Mouse (Mus musculus): ENCODE results near the gene Cd48. TPM values are rescaled to one million over a fixed set of nuclear protein-coding genes. Genes with fewer than 3 reads are reported as not detected.
"Not testable (repeated sequence)": the region's sequence is repeated elsewhere in the genome, so short reads cannot be mapped to it uniquely, and the experiment has no call there.

Gene Cd48
- polyA plus RNA-seq, 1 experiment = 15.0 TPM

DNA sequence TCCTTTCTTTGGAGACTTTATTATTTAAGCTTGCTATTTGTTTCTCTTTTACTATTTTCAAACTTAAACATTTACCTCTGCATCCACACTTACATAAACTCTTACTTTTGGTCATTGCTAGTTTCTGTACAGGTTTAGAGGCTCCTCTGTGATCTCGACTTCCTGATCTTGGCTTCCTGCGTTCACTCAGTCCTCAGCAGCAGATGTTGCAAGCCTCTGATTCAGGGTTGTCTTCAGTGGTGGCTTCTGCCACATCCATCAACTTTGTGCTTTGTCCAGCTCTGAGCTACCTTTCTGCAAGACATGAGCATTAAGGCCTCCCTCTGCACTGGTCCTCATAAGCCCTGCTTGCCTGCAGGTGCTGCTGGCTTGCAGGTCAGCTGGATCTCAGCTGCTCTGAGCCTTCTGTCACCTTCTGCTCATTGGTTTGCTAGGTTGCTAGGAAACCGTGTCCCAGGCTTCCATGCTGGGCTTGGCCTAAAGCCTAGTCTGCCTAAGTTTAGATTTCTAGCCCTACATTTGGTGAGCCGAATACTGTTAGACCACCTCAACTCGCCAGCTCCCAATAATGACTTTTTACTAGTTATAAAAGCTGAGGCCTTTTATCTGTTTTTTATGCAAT is 8.8 kb upstream of the Cd48 start:
- TF ChIP-seq POLR2A (IDR thresholded peaks at IDR 0.05; ENCODE audit: borderline replicate concordance, control insufficient read depth, low read depth, low read length) = no peak
- TF ChIP-seq CTCF (IDR thresholded peaks at IDR 0.05; ENCODE audit: control insufficient read depth, insufficient read depth, low read length) = no peak
- 29% methylated on average over 5 of the region's 5 CpGs for WGBS
- H3K27ac ChIP-seq (ENCODE audit: control insufficient read depth, insufficient read depth, low read depth, low read length, poor library complexity) = 0 out of 2 replicates have a peak overlapping the region, but pooled peaks have one; percentile 24
- no peak overlapping the region for H3K4me3 ChIP-seq (replicated peaks; ENCODE audit: control insufficient read depth, low read depth, low read length)
- H3K4me1 ChIP-seq (ENCODE audit: control insufficient read depth, insufficient read depth, low read length) = peaks cover 8% of the 10 kb centered on the region

DNA sequence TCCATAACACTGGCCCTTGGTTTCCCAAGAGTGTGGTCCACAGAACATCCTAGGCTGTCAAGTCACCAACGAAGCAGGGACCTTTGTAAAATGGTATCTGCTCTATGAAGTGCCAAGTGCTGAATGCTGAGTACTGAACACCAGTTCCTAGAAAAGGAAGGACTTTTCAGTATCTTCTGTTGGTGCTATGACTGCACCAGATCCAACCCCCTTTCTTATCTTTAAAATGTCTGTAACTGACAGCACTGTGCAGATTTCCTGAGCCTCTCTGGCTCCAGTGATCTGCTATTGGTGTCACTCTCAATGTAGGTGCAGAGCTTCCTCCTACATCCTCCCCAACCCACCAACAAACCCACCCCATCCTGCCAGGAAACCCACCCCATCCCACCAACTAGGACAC is 7.3 kb upstream of the Cd48 start:
- H3K4me1 ChIP-seq (ENCODE audit: control insufficient read depth, insufficient read depth, low read length) = peaks cover 9% of the 10 kb centered on the region
- no peak overlapping the region for H3K4me3 ChIP-seq (replicated peaks; ENCODE audit: control insufficient read depth, low read depth, low read length)
- no peak overlapping the region for H3K27ac ChIP-seq (ENCODE audit: control insufficient read depth, insufficient read depth, low read depth, low read length, poor library complexity)
- no peak for TF ChIP-seq CTCF (IDR thresholded peaks at IDR 0.05; ENCODE audit: control insufficient read depth, insufficient read depth, low read length)
- TF ChIP-seq POLR2A (IDR thresholded peaks at IDR 0.05; ENCODE audit: borderline replicate concordance, control insufficient read depth, low read depth, low read length) = no peak
- WGBS = 6% methylated on average over 1 of the region's 1 CpGs

DNA sequence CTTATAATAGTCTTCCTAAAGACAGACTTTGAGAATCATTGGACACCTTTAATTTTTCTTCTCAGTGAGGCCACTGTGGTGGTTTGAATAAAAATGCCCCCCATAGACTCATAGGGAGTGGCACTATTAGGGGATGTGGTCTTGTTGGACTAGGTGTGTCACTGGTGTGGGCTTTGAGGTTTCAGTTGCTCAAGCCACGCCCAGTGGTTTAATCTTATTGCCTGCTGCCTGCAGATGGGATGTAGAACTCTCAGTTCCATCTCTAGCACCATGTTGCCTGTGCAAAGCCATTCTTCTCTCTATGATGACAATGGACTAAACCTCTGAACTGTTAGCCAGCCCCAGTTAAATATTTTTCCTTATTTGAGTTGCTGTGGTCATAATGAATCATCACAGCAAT is 4.1 kb upstream of the Cd48 start:
- Histone ChIP-seq H3K4me3 (replicated peaks; ENCODE audit: control insufficient read depth, low read depth, low read length) (no peak overlapping the region), H3K4me1 (ENCODE audit: control insufficient read depth, insufficient read depth, low read length) (peaks cover 10% of the 10 kb centered on the region), H3K27ac (ENCODE audit: control insufficient read depth, insufficient read depth, low read depth, low read length, poor library complexity) (no peak overlapping the region)
- TF ChIP-seq POLR2A (IDR thresholded peaks at IDR 0.05; ENCODE audit: borderline replicate concordance, control insufficient read depth, low read depth, low read length) (no peak), CTCF (IDR thresholded peaks at IDR 0.05; ENCODE audit: control insufficient read depth, insufficient read depth, low read length) (no peak)
- 30% methylated on average over 1 of the region's 1 CpGs for WGBS

DNA sequence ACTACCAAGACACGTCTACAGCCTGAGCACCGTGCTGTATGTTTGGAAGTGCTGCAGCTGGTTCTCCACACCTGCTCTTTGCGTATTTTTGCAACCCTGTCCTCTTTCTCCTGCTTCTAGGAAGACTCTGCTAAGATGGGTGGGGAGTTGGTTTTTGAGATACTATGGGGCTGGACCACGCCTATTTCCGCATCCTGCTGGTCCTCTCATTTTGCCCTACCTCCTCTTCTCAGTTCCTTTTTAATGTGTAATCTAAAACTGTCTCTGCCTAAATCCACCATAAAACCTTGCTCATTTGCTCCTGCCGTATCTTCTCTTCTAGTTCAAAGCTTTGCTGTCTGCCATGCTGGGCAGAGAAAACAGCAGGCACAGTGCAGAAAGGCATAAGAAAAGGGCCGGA is 800 bp upstream of the Cd48 start:
- Histone ChIP-seq H3K4me3 (replicated peaks; ENCODE audit: control insufficient read depth, low read depth, low read length) (peak overlapping the region; percentile 48), H3K27ac (ENCODE audit: control insufficient read depth, insufficient read depth, low read depth, low read length, poor library complexity) (peak overlapping the region; percentile 78), H3K4me1 (ENCODE audit: control insufficient read depth, insufficient read depth, low read length) (peaks cover 7% of the 10 kb centered on the region; the same call in 1 of the 2 replicates)
- WGBS = 9% methylated on average over 7 of the region's 7 CpGs
- no peak for TF ChIP-seq POLR2A (IDR thresholded peaks at IDR 0.05; ENCODE audit: borderline replicate concordance, control insufficient read depth, low read depth, low read length)
- TF ChIP-seq CTCF (IDR thresholded peaks at IDR 0.05; ENCODE audit: control insufficient read depth, insufficient read depth, low read length) = no peak

DNA sequence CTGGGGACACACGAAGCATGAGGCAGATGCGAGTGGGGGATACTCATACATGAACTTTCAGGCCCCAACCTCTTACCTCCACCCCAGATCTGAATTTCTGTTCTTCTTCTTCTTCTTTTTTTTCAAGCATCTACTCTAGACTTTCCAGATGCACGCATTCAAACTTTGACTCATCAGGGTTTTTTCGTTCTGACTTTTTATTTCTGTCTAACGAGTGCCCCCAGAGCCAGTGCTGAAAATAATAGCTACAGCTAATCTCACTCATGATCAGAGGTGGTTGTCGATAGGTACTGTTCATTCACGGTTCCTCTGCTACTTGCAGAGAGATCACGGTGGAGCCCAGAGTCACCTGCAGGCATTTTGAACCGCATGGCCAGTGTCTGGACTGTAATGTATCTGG is 3.1 kb downstream of the Cd48 start:
- H3K4me3 ChIP-seq (replicated peaks; ENCODE audit: control insufficient read depth, low read depth, low read length) = no peak overlapping the region
- 60% methylated on average over 9 of the region's 9 CpGs for WGBS
- no peak for TF ChIP-seq CTCF (IDR thresholded peaks at IDR 0.05; ENCODE audit: control insufficient read depth, insufficient read depth, low read length)
- TF ChIP-seq POLR2A (IDR thresholded peaks at IDR 0.05; ENCODE audit: borderline replicate concordance, control insufficient read depth, low read depth, low read length) = no peak
- peaks cover 1% of the 10 kb centered on the region; the same call in 1 of the 2 replicates for H3K4me1 ChIP-seq (ENCODE audit: control insufficient read depth, insufficient read depth, low read length)
- no peak overlapping the region for H3K27ac ChIP-seq (ENCODE audit: control insufficient read depth, insufficient read depth, low read depth, low read length, poor library complexity)

DNA sequence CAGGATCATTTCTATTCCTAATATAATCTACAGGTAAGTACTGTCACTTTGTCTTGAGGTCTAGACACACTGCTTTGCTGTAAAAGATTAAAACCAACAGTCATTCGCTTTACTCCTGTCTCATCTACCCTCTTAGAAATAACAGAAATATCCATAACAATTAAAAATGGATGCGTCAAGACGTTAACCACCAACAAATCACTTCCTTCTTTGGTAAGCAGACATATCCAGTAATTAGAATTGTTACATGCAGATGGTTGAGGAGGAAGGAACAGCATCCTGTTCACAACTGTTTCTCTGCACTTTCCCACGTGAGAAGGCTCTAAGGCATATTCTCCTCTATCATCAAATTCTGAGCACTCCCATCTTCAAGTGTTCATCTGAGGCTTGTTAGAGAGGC is 5.5 kb downstream of the Cd48 start:
- no peaks in the 10 kb centered on the region; the same call in 1 of the 2 replicates for H3K4me1 ChIP-seq (ENCODE audit: control insufficient read depth, insufficient read depth, low read length)
- WGBS = 15% methylated on average over 4 of the region's 4 CpGs
- TF ChIP-seq CTCF (IDR thresholded peaks at IDR 0.05; ENCODE audit: control insufficient read depth, insufficient read depth, low read length) = no peak
- TF ChIP-seq POLR2A (IDR thresholded peaks at IDR 0.05; ENCODE audit: borderline replicate concordance, control insufficient read depth, low read depth, low read length) = no peak
- no peak overlapping the region for H3K27ac ChIP-seq (ENCODE audit: control insufficient read depth, insufficient read depth, low read depth, low read length, poor library complexity)
- H3K4me3 ChIP-seq (replicated peaks; ENCODE audit: control insufficient read depth, low read depth, low read length) = no peak overlapping the region

DNA sequence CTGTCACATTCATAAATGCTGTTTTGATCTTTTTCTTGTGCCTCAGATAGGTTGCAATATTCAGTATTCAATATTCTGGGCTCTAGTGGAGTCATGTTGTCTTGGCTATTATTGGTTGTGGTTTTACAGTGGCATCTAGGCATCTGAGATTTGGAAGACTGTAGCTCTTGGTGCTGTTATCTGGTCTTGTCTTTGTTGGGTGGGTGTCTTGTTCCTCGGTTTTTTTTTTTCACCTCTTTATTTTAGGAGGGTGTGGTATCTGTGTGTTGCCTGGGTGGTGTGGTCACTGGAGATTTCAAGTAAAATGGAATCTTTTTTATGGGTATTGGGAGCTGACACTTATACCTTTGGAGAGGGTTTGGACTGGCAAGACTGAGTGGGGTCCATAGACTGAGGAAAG is 12.1 kb downstream of the Cd48 start:
- Histone ChIP-seq H3K4me1 (ENCODE audit: control insufficient read depth, insufficient read depth, low read length) (no peaks in the 10 kb centered on the region; the same call in 1 of the 2 replicates), H3K27ac (ENCODE audit: control insufficient read depth, insufficient read depth, low read depth, low read length, poor library complexity) (no peak overlapping the region), H3K4me3 (replicated peaks; ENCODE audit: control insufficient read depth, low read depth, low read length) (no peak overlapping the region)
- 47% methylated on average over 1 of the region's 1 CpGs for WGBS
- no peak for TF ChIP-seq CTCF (IDR thresholded peaks at IDR 0.05; ENCODE audit: control insufficient read depth, insufficient read depth, low read length)
- TF ChIP-seq POLR2A (IDR thresholded peaks at IDR 0.05; ENCODE audit: borderline replicate concordance, control insufficient read depth, low read depth, low read length) = no peak

DNA sequence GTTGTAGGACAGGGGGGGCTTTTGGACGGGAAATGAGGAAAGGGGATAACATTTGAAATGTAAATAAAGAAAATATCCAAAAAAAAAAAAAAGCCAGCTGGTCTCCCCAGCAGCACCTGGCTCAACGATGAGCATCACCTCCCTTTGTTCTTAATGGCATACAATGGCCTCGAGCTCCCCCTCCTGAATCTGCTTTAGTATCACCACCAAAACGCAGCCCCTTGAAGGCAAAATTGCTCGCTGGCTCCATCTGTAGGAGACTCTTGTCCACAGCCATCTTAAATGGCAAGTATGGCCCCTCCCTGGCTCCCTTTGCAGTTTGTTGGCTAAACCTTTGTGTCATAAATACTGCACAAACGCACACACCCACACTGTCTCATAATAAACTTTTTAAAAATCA is 17.2 kb downstream of the Cd48 start:
- 10% methylated on average over 6 of the region's 6 CpGs for WGBS
- TF ChIP-seq CTCF (IDR thresholded peaks at IDR 0.05; ENCODE audit: control insufficient read depth, insufficient read depth, low read length) (peak; percentile 79), POLR2A (IDR thresholded peaks at IDR 0.05; ENCODE audit: borderline replicate concordance, control insufficient read depth, low read depth, low read length) (no peak)
- H3K4me1 ChIP-seq (ENCODE audit: control insufficient read depth, insufficient read depth, low read length) = no peaks in the 10 kb centered on the region
- no peak overlapping the region for H3K27ac ChIP-seq (ENCODE audit: control insufficient read depth, insufficient read depth, low read depth, low read length, poor library complexity)
- no peak overlapping the region for H3K4me3 ChIP-seq (replicated peaks; ENCODE audit: control insufficient read depth, low read depth, low read length)

DNA sequence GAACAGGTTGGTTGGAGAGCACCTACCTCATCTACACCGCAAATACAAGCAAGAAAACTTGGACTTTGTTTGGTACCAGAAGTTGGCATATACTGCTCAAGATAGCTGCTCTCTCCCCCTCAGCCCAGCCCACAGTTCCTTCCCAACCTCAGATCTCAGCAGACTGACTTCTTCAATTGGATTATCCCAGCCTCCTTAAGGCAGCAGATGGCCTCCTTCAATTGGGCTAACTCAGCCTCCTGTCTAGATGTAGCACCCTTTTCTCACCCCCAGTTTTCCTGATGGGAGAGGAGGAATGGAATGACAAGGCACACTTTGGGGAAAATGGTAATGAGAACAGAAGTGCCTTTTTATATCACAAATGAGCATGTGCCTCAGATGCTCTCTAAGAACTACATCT is 31.9 kb downstream of the Cd48 start:
- H3K27ac ChIP-seq (ENCODE audit: control insufficient read depth, insufficient read depth, low read depth, low read length, poor library complexity) = not testable (repeated sequence)
- WGBS = 81% methylated on average over 1 of the region's 1 CpGs

More for the DNA sequence above, 31.9 kb downstream of the Cd48 start:
- H3K4me3 ChIP-seq (replicated peaks; ENCODE audit: control insufficient read depth, low read depth, low read length); H3K4me1 ChIP-seq (ENCODE audit: control insufficient read depth, insufficient read depth, low read length): not testable (repeated sequence)

All from bone marrow, adult 2 months (tissue).